In genomic region chr9:21509772-21510688, GRCm38 (mm10) we compare ENCODE assay signal across 8 mouse cellular contexts. TPM values are rescaled to one million over a fixed set of nuclear protein-coding genes. Genes with fewer than 3 reads are reported as not detected.
DNase-seq lines count a peak whose midpoint lies in the region; ATAC-seq and TF ChIP-seq lines count a peak whose summit lies in the region.

Gene Tmed1 (minus strand): TSS chr9:21510252.

- ATAC-seq in heart, embryonic 11.5 days (replicated peaks; ENCODE audit: insufficient number of reproducible peaks, low FRiP score, low TSS enrichment), result peak; percentile 92
- ATAC-seq in kidney, embryonic 16.5 days (ENCODE audit: low FRiP score, low TSS enrichment), result peak; percentile 94

- H3K4me3 ChIP-seq in C2C12 (ENCODE audit: insufficient read depth, poor library complexity, severe bottlenecking) (peak within 1 kb of the TSS; percentile 53), myocyte (peak within 1 kb of the TSS; percentile 53)
- peak within 1 kb of the TSS; percentile 75 for H3K4me3 ChIP-seq in erythroblast, embryonic 14.5 days (replicated peaks)
- peak within 1 kb of the TSS; percentile 69 for H3K4me3 ChIP-seq in heart, embryonic 11.5 days (ENCODE audit: low read depth, low read length)
- H3K4me3 ChIP-seq in kidney, embryonic 16.5 days (ENCODE audit: low read length), result peak within 1 kb of the TSS; percentile 63
- peak within 1 kb of the TSS; percentile 67 for H3K4me3 ChIP-seq in liver, adult 2 months (ENCODE audit: insufficient read depth, low read depth, low read length)

- WGBS in heart, embryonic 11.5 days (ENCODE audit: insufficient replicate concordance), result under 1% methylated on average over 44 of the region's 44 CpGs
- under 1% methylated on average over 43 of the region's 44 CpGs for WGBS in kidney, embryonic 16.5 days
- WGBS in liver, adult 2 months, result under 1% methylated on average over 44 of the region's 44 CpGs

- no peak for TF ChIP-seq CTCF in C2C12 (IDR thresholded peaks at IDR 0.05; ENCODE audit: control insufficient read depth, insufficient read depth, insufficient read length)
- TF ChIP-seq CTCF in brain, embryonic 14.5 days (IDR thresholded peaks at IDR 0.05; ENCODE audit: borderline replicate concordance, extremely low read depth, insufficient read depth, insufficient read length), result no peak
- TF ChIP-seq CTCF in liver, adult 2 months (IDR thresholded peaks at IDR 0.05; ENCODE audit: low read depth, low read length), result no peak

- H3K79me3 ChIP-seq in C2C12 (ENCODE audit: low read depth), result peaks cover 8% of the 10 kb centered on the region

- H3K27me3 ChIP-seq in C2C12 (ENCODE audit: control insufficient read depth, insufficient read depth, insufficient read length) (no peaks in the 10 kb centered on the region), myocyte (ENCODE audit: control insufficient read depth, insufficient read depth, insufficient read length) (no peaks in the 10 kb centered on the region)
- no peaks in the 10 kb centered on the region for H3K27me3 ChIP-seq in erythroblast, embryonic 14.5 days (ENCODE audit: control insufficient read depth)
- H3K27me3 ChIP-seq in heart, embryonic 11.5 days (ENCODE audit: control insufficient read depth, insufficient read depth, low read length), result no peaks in the 10 kb centered on the region
- no peaks in the 10 kb centered on the region for H3K27me3 ChIP-seq in kidney, embryonic 16.5 days (ENCODE audit: insufficient read depth, low read length)
- H3K27me3 ChIP-seq in liver, adult 2 months (ENCODE audit: control insufficient read depth, insufficient read depth, low read length), result no peaks in the 10 kb centered on the region
- no peaks in the 10 kb centered on the region for H3K27me3 ChIP-seq in splenic B cell, adult 2 months (ENCODE audit: control insufficient read depth, insufficient read depth, low read length, poor library complexity, severe bottlenecking)

- H3K27ac ChIP-seq in heart, embryonic 11.5 days (ENCODE audit: low read depth, low read length), result peak within 1 kb of the TSS; percentile 80
- H3K27ac ChIP-seq in kidney, embryonic 16.5 days (ENCODE audit: low read length), result peak within 1 kb of the TSS; percentile 87
- H3K27ac ChIP-seq in liver, adult 2 months (replicated peaks; ENCODE audit: insufficient read depth, low read depth, low read length), result peak within 1 kb of the TSS; percentile 67

- H3K79me2 ChIP-seq in C2C12 (ENCODE audit: control insufficient read depth, insufficient read depth) (peaks cover 17% of the 10 kb centered on the region), myocyte (ENCODE audit: control insufficient read depth, insufficient read depth) (peaks cover 6% of the 10 kb centered on the region)
- H3K79me2 ChIP-seq in liver, adult 2 months (ENCODE audit: control insufficient read depth, insufficient read depth, low read length), result no peaks in the 10 kb centered on the region

- H3K9ac ChIP-seq in heart, embryonic 11.5 days (ENCODE audit: low read depth, low read length), result peak within 1 kb of the TSS; percentile 81
- H3K9ac ChIP-seq in kidney, embryonic 16.5 days (replicated peaks; ENCODE audit: low read length), result peak within 1 kb of the TSS; percentile 75
- H3K9ac ChIP-seq in liver, adult 2 months (ENCODE audit: low read depth, low read length), result peak within 1 kb of the TSS; percentile 84

- peak; percentile 52; the same call in 1 of the 2 replicates for TF ChIP-seq POLR2A in brain, embryonic 14.5 days (IDR thresholded peaks at IDR 0.05; ENCODE audit: borderline replicate concordance, extremely low read depth, insufficient read depth, insufficient read length, poor library complexity, severe bottlenecking)
- peak; percentile 64 for TF ChIP-seq POLR2A in liver, adult 2 months (IDR thresholded peaks at IDR 0.05; ENCODE audit: extremely low read depth, insufficient read depth, low read length)
- TF ChIP-seq POLR2A in myocyte (IDR thresholded peaks at IDR 0.05; ENCODE audit: insufficient read length, low read depth), result peak; percentile 66

- peak within 1 kb of the TSS; percentile 78 for H3K4me2 ChIP-seq in heart, embryonic 11.5 days
- H3K4me2 ChIP-seq in kidney, embryonic 16.5 days (replicated peaks; ENCODE audit: low read depth, low read length), result peak within 1 kb of the TSS; percentile 70
- peak within 1 kb of the TSS; percentile 96 for H3K4me2 ChIP-seq in myocyte (ENCODE audit: low read depth)

- H3ac ChIP-seq in C2C12 (ENCODE audit: control insufficient read depth, insufficient read length, low read depth) (peak within 1 kb of the TSS; percentile 83), myocyte (ENCODE audit: control insufficient read depth, insufficient read length) (peak within 1 kb of the TSS; percentile 11)

- H3K36me3 ChIP-seq in C2C12 (ENCODE audit: control insufficient read depth, insufficient read depth) (peaks cover 13% of the 10 kb centered on the region), myocyte (ENCODE audit: control insufficient read depth, insufficient read depth) (no peaks in the 10 kb centered on the region)
- H3K36me3 ChIP-seq in erythroblast, embryonic 14.5 days (ENCODE audit: control insufficient read depth), result peaks cover 48% of the 10 kb centered on the region
- peaks cover 25% of the 10 kb centered on the region for H3K36me3 ChIP-seq in heart, embryonic 11.5 days (ENCODE audit: control insufficient read depth, insufficient read depth, low read length)
- H3K36me3 ChIP-seq in kidney, embryonic 16.5 days (ENCODE audit: insufficient read depth, low read length), result peaks cover 25% of the 10 kb centered on the region
- H3K36me3 ChIP-seq in liver, adult 2 months (ENCODE audit: control insufficient read depth, insufficient read depth, low read length), result no peaks in the 10 kb centered on the region
- H3K36me3 ChIP-seq in splenic B cell, adult 2 months (ENCODE audit: control insufficient read depth, insufficient read depth, low read length, poor library complexity, severe bottlenecking), result peaks cover 3% of the 10 kb centered on the region

- peaks cover 40% of the 10 kb centered on the region for H3K4me1 ChIP-seq in erythroblast, embryonic 14.5 days (ENCODE audit: control insufficient read depth)
- H3K4me1 ChIP-seq in heart, embryonic 11.5 days (ENCODE audit: control insufficient read depth, insufficient read depth, low read length), result peaks cover 12% of the 10 kb centered on the region
- peaks cover 35% of the 10 kb centered on the region for H3K4me1 ChIP-seq in kidney, embryonic 16.5 days (ENCODE audit: insufficient read depth, low read length)
- peaks cover 6% of the 10 kb centered on the region for H3K4me1 ChIP-seq in liver, adult 2 months (ENCODE audit: control insufficient read depth, insufficient read depth, low read length)

- peak; percentile 98 for DNase-seq in brain, embryonic 14.5 days (ENCODE audit: low read depth)
- DNase-seq in liver, adult 2 months (ENCODE audit: extremely low read depth, low read depth, low spot score), result peak; percentile 94
- peak; percentile 96 for DNase-seq in splenic B cell, adult 2 months (ENCODE audit: low read depth, low spot score)

- H3K9me3 ChIP-seq in erythroblast, embryonic 14.5 days (ENCODE audit: control insufficient read depth, low read length), result peaks cover 3% of the 10 kb centered on the region
- H3K9me3 ChIP-seq in heart, embryonic 11.5 days (replicated peaks; ENCODE audit: control insufficient read depth, low read length), result no peaks in the 10 kb centered on the region
- no peaks in the 10 kb centered on the region for H3K9me3 ChIP-seq in kidney, embryonic 16.5 days (ENCODE audit: low read length)

TF ChIP-seq in C2C12, 6 proteins besides CTCF, POLR2A, EP300 and RAD21:
- TF ChIP-seq MYOD1 (IDR thresholded peaks at IDR 0.05; ENCODE audit: control insufficient read depth, insufficient read length, low read depth), result no peak
- peak; percentile 98 for TF ChIP-seq MAX (IDR thresholded peaks at IDR 0.05)
- no peak for TF ChIP-seq FOSL1 (IDR thresholded peaks at IDR 0.05; ENCODE audit: insufficient read depth, low read length, poor library complexity, severe bottlenecking)
- TF ChIP-seq USF1 (IDR thresholded peaks at IDR 0.05; ENCODE audit: low read depth), result no peak
- TF ChIP-seq CEBPB (IDR thresholded peaks at IDR 0.05; ENCODE audit: low read depth), result no peak

TF ChIP-seq in myocyte, 11 proteins besides CTCF, POLR2A, EP300 and RAD21:
- TF ChIP-seq USF1 (IDR thresholded peaks at IDR 0.05; ENCODE audit: low read depth) (no peak), TCF3 (IDR thresholded peaks at IDR 0.05; ENCODE audit: insufficient read length, low read depth) (no peak), POLR2AphosphoS2 (IDR thresholded peaks at IDR 0.05; ENCODE audit: insufficient read length, low read depth) (peak; percentile 91), MYOG (IDR thresholded peaks at IDR 0.05; ENCODE audit: control insufficient read depth in 1 of 3, insufficient read depth in 1 of 3, insufficient read length in 2 of 3, low read depth in 2 of 3) (no peak), REST (IDR thresholded peaks at IDR 0.05; ENCODE audit: insufficient read depth, insufficient read length) (no peak), SRF (IDR thresholded peaks at IDR 0.05; ENCODE audit: control insufficient read depth, insufficient read length, low read depth) (peak; percentile 24), CEBPB (IDR thresholded peaks at IDR 0.05; ENCODE audit: insufficient read depth, poor library complexity, severe bottlenecking) (no peak), E2F4 (IDR thresholded peaks at IDR 0.05; ENCODE audit: insufficient read depth) (peak; percentile 37), MYOD1 (IDR thresholded peaks at IDR 0.05; ENCODE audit: control insufficient read depth in 1 of 3, insufficient read length in 2 of 3, low read depth in 2 of 3) (no peak), TCF12 (IDR thresholded peaks at IDR 0.05; ENCODE audit: insufficient read depth, poor library complexity, severe bottlenecking) (no peak), MAX (IDR thresholded peaks at IDR 0.05; ENCODE audit: low read depth) (peak; percentile 98)
TF ChIP-seq in myocyte: peak in this region for 4.

RNA-seq across cellular contexts. Expression of gene Tmed1, which starts in this region (rescaled TPM):
- polyA plus RNA-seq in C2C12 (2012; fragmentation: generic; extraction: Trizol) (100 TPM), myocyte (2012; fragmentation: generic; extraction: Trizol) (47.3 TPM)
- polyA plus RNA-seq in brain, embryonic 14.5 days (2012; rRNA removed), result 40.8 and 49.2 TPM in 2 replicates
- polyA plus RNA-seq in erythroblast, embryonic 14.5 days (2012), result 0.47 and 0.75 TPM in 2 replicates
- 79.8 and 80.9 TPM in 2 replicates for polyA plus RNA-seq in heart, embryonic 11.5 days (2014; fragmentation: Nextera tagmentation; extraction: Ambion mirVana)
- 147 and 151 TPM in 2 replicates for polyA plus RNA-seq in kidney, embryonic 16.5 days (2015; fragmentation: Nextera tagmentation; extraction: Ambion mirVana)
- 19.2 and 23.2 TPM in 2 replicates for total RNA-seq in liver, adult 2 months (2014; rRNA removed)
- 24.9 and 26.5 TPM in 2 replicates for polyA plus RNA-seq in liver, adult 2 months (2012; rRNA removed)

Comparison
In these comparisons a context has a peak if more than half of its experiments do, and no peak if none do; other contexts are left out.
1. Peak in every context shown above with its lines: DNase-seq, ATAC-seq, H3K4me3 ChIP-seq and H3K27ac ChIP-seq.
2. RNA of gene Tmed1 (polyA plus RNA-seq): 147 to 151 TPM in kidney, embryonic 16.5 days, 100 TPM in C2C12 (single experiment), 79.8 to 80.9 TPM in heart, embryonic 11.5 days, 47.3 TPM in myocyte (single experiment), 40.8 to 49.2 TPM in brain, embryonic 14.5 days and 24.9 to 26.5 TPM in liver, adult 2 months; 0.47 to 0.75 TPM in erythroblast, embryonic 14.5 days; every median in the first group is over 10 times any median in the second.